ENCODE assay signal across 10 mouse cellular contexts in the genomic region with DNA sequence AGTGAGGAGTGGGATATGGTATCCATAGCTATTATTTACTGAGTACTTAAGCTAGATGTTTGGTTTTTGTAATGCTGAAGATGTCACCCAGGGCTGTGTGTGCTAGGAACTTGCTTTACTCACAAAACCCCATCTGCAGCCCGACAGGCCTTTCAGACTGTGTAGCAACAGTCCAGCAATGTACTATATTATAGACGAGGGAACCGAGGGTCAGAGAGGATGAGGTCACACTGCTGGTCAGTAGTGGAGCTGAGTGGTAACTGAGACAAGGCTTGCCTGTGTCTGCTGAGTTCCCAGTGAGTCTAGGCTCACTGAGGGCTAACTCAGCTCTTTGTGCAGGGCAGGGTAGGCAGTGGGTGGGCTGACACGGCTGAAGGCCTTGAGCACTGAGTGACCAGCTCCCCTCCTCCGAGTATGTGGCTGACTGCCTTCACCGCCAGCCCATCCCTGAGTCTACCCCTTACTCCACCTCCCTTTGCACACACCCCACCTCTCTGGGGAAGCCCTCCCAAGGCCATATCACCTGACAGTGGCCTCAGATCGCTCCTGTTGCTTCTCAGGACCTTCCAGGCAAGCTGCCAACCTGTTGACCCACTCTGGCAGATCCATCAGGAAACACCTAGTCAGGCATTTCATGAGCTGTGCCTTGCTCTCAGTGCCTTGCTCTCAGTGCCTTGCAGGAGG. TPM values are rescaled to one million over a fixed set of nuclear protein-coding genes. Genes with fewer than 3 reads are reported as not detected.
DNase-seq lines count a peak whose midpoint lies in the region; ATAC-seq and TF ChIP-seq lines count a peak whose summit lies in the region.
"Had no signal": no experiment of that assay in that cellular context is flagged by ENCODE, and none has a peak within 500 bp of the region (broad histone marks: within the 10 kb centered on the region; RNA-seq: fewer than 3 reads in every experiment).

No protein-coding gene starts in this region.

- peaks cover 34% of the 10 kb centered on the region for H3K4me1 ChIP-seq in hindbrain, postnatal 0 days (ENCODE audit: insufficient read depth, low read length)
- H3K4me1 ChIP-seq in hindbrain, embryonic 14.5 days (replicated peaks; ENCODE audit: control insufficient read depth, insufficient read depth, low read length) = peaks cover 26% of the 10 kb centered on the region

- no peaks in the 10 kb centered on the region for H3K27me3 ChIP-seq in hindbrain, postnatal 0 days (ENCODE audit: insufficient read depth, low read length)
- no peaks in the 10 kb centered on the region for H3K27me3 ChIP-seq in hindbrain, embryonic 14.5 days (ENCODE audit: control insufficient read depth, insufficient read depth, low read length)
- H3K27me3 ChIP-seq: midbrain, embryonic 12.5 days had no signal

- H3K36me3 ChIP-seq in hindbrain, postnatal 0 days (ENCODE audit: insufficient read depth, low read length) = no peaks in the 10 kb centered on the region
- H3K36me3 ChIP-seq in hindbrain, embryonic 14.5 days (replicated peaks; ENCODE audit: control insufficient read depth, insufficient read depth) = no peaks in the 10 kb centered on the region
- H3K36me3 ChIP-seq: midbrain, embryonic 12.5 days had no signal

- TF ChIP-seq CTCF in hindbrain, postnatal 0 days (IDR thresholded peaks at IDR 0.05; ENCODE audit: low read depth) = no peak

- peak overlapping the region; percentile 71 for H3K27ac ChIP-seq in hindbrain, postnatal 0 days
- no peak overlapping the region for H3K27ac ChIP-seq in hindbrain, embryonic 14.5 days
- H3K27ac ChIP-seq: midbrain, embryonic 12.5 days had no signal

- intact Hi-C loops in heart, postnatal 10 days (cut with DNase I) = no loop called here

- H3K9me3 ChIP-seq in hindbrain, postnatal 0 days (ENCODE audit: low read length) = no peaks in the 10 kb centered on the region
- H3K9me3 ChIP-seq in hindbrain, embryonic 14.5 days (ENCODE audit: control insufficient read depth, low read length) = no peaks in the 10 kb centered on the region
- H3K9me3 ChIP-seq: midbrain, embryonic 12.5 days had no signal

- DNase-seq in hindbrain, postnatal 0 days (ENCODE audit: low spot score) = no peak
- no peak for DNase-seq in hindbrain, embryonic 14.5 days (ENCODE audit: low spot score)
- peak; percentile 25 to 32 for DNase-seq in heart, postnatal 10 days
- peak; percentile 86 for DNase-seq in kidney, postnatal 10 days
- DNase-seq in lung, postnatal 36 days = peak; percentile 67
- no peak for DNase-seq in right cerebral cortex, postnatal 10 days (ENCODE audit: low spot score in 2 of 2)
- DNase-seq: cerebellum, postnatal 36 days had no signal

- 52% methylated on average over 7 of the region's 7 CpGs for WGBS in hindbrain, postnatal 0 days
- WGBS in hindbrain, embryonic 14.5 days = 57% methylated on average over 7 of the region's 7 CpGs

- ATAC-seq in hindbrain, postnatal 0 days = no peak
- no peak; the same call in 1 of the 2 replicates for ATAC-seq in hindbrain, embryonic 14.5 days (ENCODE audit: low FRiP score)
- no peak for ATAC-seq in erythroblast, adult 5-6 weeks (replicated peaks; ENCODE audit: low FRiP score, poor library complexity, severe bottlenecking)

- no peak overlapping the region for H3K4me3 ChIP-seq in hindbrain, postnatal 0 days (ENCODE audit: low read length)
- no peak overlapping the region for H3K4me3 ChIP-seq in hindbrain, embryonic 14.5 days (replicated peaks; ENCODE audit: low read length)
- H3K4me3 ChIP-seq: midbrain, embryonic 12.5 days had no signal

- no peak overlapping the region for H3K9ac ChIP-seq in hindbrain, postnatal 0 days (replicated peaks; ENCODE audit: low read length)
- no peak overlapping the region for H3K9ac ChIP-seq in hindbrain, embryonic 14.5 days
- H3K9ac ChIP-seq: midbrain, embryonic 12.5 days had no signal

- H3K4me2 ChIP-seq in hindbrain, postnatal 0 days (ENCODE audit: low read depth, low read length) = no peak overlapping the region
- H3K4me2 ChIP-seq in hindbrain, embryonic 14.5 days (replicated peaks) = no peak overlapping the region
- H3K4me2 ChIP-seq: midbrain, embryonic 12.5 days had no signal

RNA-seq across cellular contexts. Expression of gene Fam83f, which starts 8.8 kb away (rescaled TPM):
- total RNA-seq in hindbrain, postnatal 0 days (2014; rRNA removed) = 0.90 and 0.94 TPM in 2 replicates
- polyA plus RNA-seq in hindbrain, postnatal 0 days (2015; fragmentation: Nextera tagmentation; extraction: Ambion mirVana) = 0.21 and 0.33 TPM in 2 replicates
- 0.07 and 0.20 TPM in 2 replicates for polyA plus RNA-seq in hindbrain, embryonic 14.5 days (2014; fragmentation: Nextera tagmentation; extraction: Ambion mirVana)
- total RNA-seq in heart, postnatal 10 days (2021) = under 1 TPM; 0.19 to 0.22 TPM
- not detected in 2 replicates for total RNA-seq in erythroblast, adult 5-6 weeks (2015; ENCODE audit: low replicate concordance)
- total RNA-seq in erythroblast, adult 5-6 weeks (2017; ENCODE audit: low replicate concordance) = 0.98 TPM in 1 of 2 replicates, not detected in the other
- polyA plus RNA-seq: forebrain, embryonic 14.5 days had no signal

RNA-seq across cellular contexts. Expression of gene Tnrc6b, which starts 30.6 kb away (rescaled TPM):
- 27.2 and 33.5 TPM in 2 replicates for total RNA-seq in hindbrain, postnatal 0 days (2014; rRNA removed)
- polyA plus RNA-seq in hindbrain, postnatal 0 days (2015; fragmentation: Nextera tagmentation; extraction: Ambion mirVana) = 30.8 and 32.2 TPM in 2 replicates
- 19.0 and 27.9 TPM in 2 replicates for polyA plus RNA-seq in hindbrain, embryonic 14.5 days (2014; fragmentation: Nextera tagmentation; extraction: Ambion mirVana)
- total RNA-seq in heart, postnatal 10 days (2021) = 10 to 100 TPM; 56.1 to 56.4 TPM
- total RNA-seq in erythroblast, adult 5-6 weeks (2015; ENCODE audit: low replicate concordance) = 138 and 146 TPM in 2 replicates
- total RNA-seq in erythroblast, adult 5-6 weeks (2017; ENCODE audit: low replicate concordance) = 214 and 245 TPM in 2 replicates

Comparison
In these comparisons a context has a peak if more than half of its experiments do, and no peak if none do; other contexts are left out.
1. DNase-seq: peak in heart, postnatal 10 days (2 of 2), kidney, postnatal 10 days (single experiment) and lung, postnatal 36 days (single experiment); none in hindbrain, postnatal 0 days (single experiment), hindbrain, embryonic 14.5 days (single experiment) and right cerebral cortex, postnatal 10 days (0 of 2).